Mouse (Mus musculus) liver, adult 2 months (tissue): Measurements from ENCODE around the gene Cers5.

Source experiments
- CTCF ChIP-seq: fragments of 200-500 bp; IDR thresholded peaks from 2 replicates; pipeline ENCODE4 v1.5.1; 2011; ENCODE audit warnings: low read depth, low read length, control low read depth
- POLR2A ChIP-seq: fragments of 200-500 bp; IDR thresholded peaks from 2 replicates; pipeline ENCODE4 v1.6.1; 2011; ENCODE audit warnings: low read length, control low read depth; ENCODE audit not compliant: insufficient read depth; ENCODE audit errors: extremely low read depth

DNA sequence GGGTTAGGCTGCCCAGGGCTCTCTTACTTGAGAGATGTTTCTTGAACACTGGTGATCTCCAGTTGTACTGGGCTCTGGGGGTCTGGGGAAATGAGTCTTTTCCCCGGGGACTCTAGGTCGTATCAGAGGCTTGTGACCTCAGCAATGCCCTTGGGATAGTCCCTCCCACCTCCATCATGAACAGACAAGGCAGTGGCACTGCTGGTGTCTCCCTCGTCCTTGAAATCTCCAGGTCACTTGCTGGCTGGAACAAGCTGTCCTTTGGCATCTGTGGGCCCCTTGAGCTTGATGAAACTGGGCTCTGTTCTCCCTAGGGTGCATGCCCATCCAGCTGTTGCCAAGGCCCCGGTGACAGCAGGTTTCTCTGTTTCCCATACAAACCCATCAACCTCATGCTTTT lies 58.5 kb downstream of the Cers5 start:
- TF ChIP-seq POLR2A (no peak), CTCF (no peak)
